Mouse (Mus musculus) embryonic facial prominence, embryonic 14.5 days (tissue): ENCODE results near the gene Eif4h. TPM values are rescaled to one million over a fixed set of nuclear protein-coding genes. Genes with fewer than 3 reads are reported as not detected.

Experiments
- ATAC-seq: fragments of 200-750 bp; cut with Nextera tagmentation; 2 replicates; pipeline ENCODE4 v1.8.0; 2017; ENCODE audit warnings: low read depth, moderate number of reproducible peaks, moderate TSS enrichment
- DNase-seq: peaks from one replicate; pipeline ENCODE4 v3.0.0-alpha.2; 2015; ENCODE audit warnings: low spot score
- H3K27ac ChIP-seq: fragments of 300-500 bp; sonication (generic); replicated peaks from 2 replicates; pipeline ENCODE4 v1.5.1; 2014; ENCODE audit warnings: low read depth, mild to moderate bottlenecking, low read length, moderate library complexity
- H3K27me3 ChIP-seq: fragments of 300-500 bp; sonication (generic); replicated peaks from 2 replicates; pipeline ENCODE4 v1.6.1; 2014; ENCODE audit warnings: low read length; ENCODE audit not compliant: control insufficient read depth, insufficient read depth
- H3K36me3 ChIP-seq: fragments of 300-500 bp; sonication (generic); 2 replicates; pipeline ENCODE4 v1.6.1; 2014; ENCODE audit warnings: low read length, mixed read lengths; ENCODE audit not compliant: control insufficient read depth, insufficient read depth
- H3K4me1 ChIP-seq: fragments of 300-500 bp; sonication (generic); 2 replicates; pipeline ENCODE4 v1.6.1; 2014; ENCODE audit warnings: antibody characterized with exemption, low read length; ENCODE audit not compliant: control insufficient read depth, insufficient read depth
- H3K4me2 ChIP-seq: fragments of 300-500 bp; sonication (generic); 2 replicates; pipeline ENCODE4 v1.6.1; 2014; ENCODE audit warnings: low read depth, mild to moderate bottlenecking, low read length, moderate library complexity, mixed read lengths
- H3K4me3 ChIP-seq: fragments of 300-500 bp; sonication (generic); 2 replicates; pipeline ENCODE4 v1.5.1; 2014; ENCODE audit warnings: low read depth, mild to moderate bottlenecking, low read length
- H3K9ac ChIP-seq: fragments of 300-500 bp; sonication (generic); 2 replicates; pipeline ENCODE4 v1.6.1; 2014; ENCODE audit warnings: low read depth, mild to moderate bottlenecking, low read length, moderate library complexity, mixed read lengths
- H3K9me3 ChIP-seq: fragments of 300-500 bp; sonication (generic); 2 replicates; pipeline ENCODE4 v1.6.1; 2016; ENCODE audit warnings: low read length; ENCODE audit not compliant: control insufficient read depth
- WGBS: fragments of 180-500 bp; shearing (Covaris S2); extraction: QIAGEN DNeasy Blood & Tissue Kit; methylation state at CpG from one replicate; pipeline ENCODE4 v1.1.7; 2014; 5-methylcytosine and 5-hydroxymethylcytosine counted together
- polyA plus RNA-seq: library from polyadenylated mRNA; unstranded; fragments of >200 nt; fragmentation: Nextera tagmentation; extraction: Ambion mirVana; gene quantifications from 2 replicates; pipeline ENCODE4 v1.2.1, GENCODE M21; 2014

Gene Eif4h
- polyA plus RNA-seq, 1 experiment from 2014 or later, result 365 TPM

DNA sequence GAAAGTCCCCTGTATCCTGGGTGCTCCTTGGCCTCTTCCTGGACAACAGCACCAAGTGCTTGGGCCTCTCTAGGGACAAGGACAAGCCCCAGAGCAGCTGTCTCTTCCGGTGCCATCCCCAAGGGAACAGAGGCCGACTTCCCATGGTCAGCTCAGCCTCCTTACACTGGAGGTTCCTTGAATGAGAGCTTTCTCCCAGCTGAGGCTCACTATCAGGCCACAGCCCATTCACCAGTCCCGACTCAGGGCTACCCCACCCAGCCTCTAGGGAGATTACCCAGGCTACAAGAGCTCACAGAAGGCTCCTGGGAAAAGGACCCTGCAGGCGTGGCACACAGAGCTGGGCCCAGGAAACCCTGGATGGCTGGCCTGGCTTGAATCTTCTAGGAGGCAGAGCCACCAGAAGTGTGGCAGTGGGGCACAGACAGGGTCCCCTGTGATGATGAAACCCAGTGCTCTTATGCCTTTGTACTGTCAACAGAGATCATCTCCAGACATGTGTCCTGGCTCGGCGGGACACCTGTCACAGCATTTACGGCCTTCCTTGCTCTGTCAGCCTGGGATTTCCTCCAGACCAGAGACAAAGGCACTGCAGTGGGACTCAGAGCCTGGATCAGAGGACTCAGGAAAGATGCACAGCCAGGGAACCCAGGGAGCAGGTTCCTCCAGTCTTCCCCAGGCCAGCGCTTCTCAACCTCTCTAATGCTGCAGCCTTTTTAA lies 39.7 kb upstream of the Eif4h start:
- no peak overlapping the region for H3K4me2 ChIP-seq
- ATAC-seq, result no peak
- no peaks in the 10 kb centered on the region for H3K27me3 ChIP-seq
- peaks cover 11% of the 10 kb centered on the region for H3K4me1 ChIP-seq
- peak; percentile 26 for DNase-seq
- no peak overlapping the region for H3K4me3 ChIP-seq
- H3K9ac ChIP-seq, result no peak overlapping the region
- WGBS, result 58% methylated on average over 8 of the region's 8 CpGs
- H3K36me3 ChIP-seq, result peaks cover 17% of the 10 kb centered on the region; the same call in 1 of the 2 replicates
- H3K9me3 ChIP-seq, result no peaks in the 10 kb centered on the region
- no peak overlapping the region for H3K27ac ChIP-seq

DNA sequence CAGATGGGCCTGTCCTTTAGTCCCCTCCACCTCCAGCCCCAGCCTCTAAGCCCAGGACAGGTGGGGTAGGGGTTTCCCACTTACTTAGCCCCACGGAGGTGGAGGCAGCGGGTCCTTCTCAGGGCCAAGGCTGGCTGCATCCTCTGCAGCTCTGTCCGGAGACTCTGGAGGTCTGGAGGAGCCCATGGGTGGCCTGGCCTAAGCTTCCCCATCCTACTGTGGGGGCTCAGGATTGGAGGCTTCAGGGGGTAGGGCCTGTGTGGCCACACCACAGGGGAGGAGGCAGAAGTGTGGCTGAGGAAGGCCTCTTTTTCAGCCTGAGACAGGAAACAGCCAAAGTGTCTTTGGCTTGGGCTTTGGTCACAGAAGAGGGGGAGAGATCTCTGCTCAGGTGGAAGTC lies 38.7 kb upstream of the Eif4h start:
- Histone ChIP-seq H3K9me3 (no peaks in the 10 kb centered on the region), H3K4me3 (no peak overlapping the region), H3K36me3 (peaks cover 12% of the 10 kb centered on the region), H3K27ac (no peak overlapping the region), H3K4me2 (no peak overlapping the region), H3K27me3 (no peaks in the 10 kb centered on the region), H3K4me1 (peaks cover 11% of the 10 kb centered on the region), H3K9ac (no peak overlapping the region)
- 92% methylated on average over 3 of the region's 3 CpGs for WGBS
- ATAC-seq, result no peak
- DNase-seq, result no peak

DNA sequence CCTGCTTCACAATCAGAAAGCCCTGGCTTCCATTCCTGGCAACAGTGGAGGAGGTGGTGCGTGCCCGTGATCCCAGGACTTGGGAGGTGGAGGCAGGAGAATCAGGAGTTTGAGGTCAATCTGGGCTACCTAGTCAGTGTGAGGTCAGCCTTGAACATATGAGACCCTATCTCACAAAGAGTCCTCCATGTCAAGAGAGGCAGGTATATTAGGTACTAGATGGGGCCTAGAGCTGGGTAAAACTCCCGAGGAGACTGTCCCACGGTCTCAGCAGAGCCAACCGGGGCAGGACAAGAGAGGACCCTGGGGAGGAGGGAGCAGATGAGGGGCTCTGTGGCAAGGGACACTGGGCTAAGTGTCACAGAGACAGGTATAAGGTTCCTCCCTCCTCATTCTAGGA lies 38.2 kb upstream of the Eif4h start:
- ATAC-seq, result no peak
- peaks cover 12% of the 10 kb centered on the region for H3K36me3 ChIP-seq
- 70% methylated on average over 5 of the region's 5 CpGs for WGBS
- peaks cover 11% of the 10 kb centered on the region for H3K4me1 ChIP-seq
- H3K9ac ChIP-seq, result 0 out of 2 replicates have a peak overlapping the region, but pooled peaks have one; percentile 15
- no peaks in the 10 kb centered on the region for H3K9me3 ChIP-seq
- H3K4me3 ChIP-seq, result no peak overlapping the region
- H3K27ac ChIP-seq, result no peak overlapping the region
- H3K27me3 ChIP-seq, result no peaks in the 10 kb centered on the region
- no peak for DNase-seq
- no peak overlapping the region for H3K4me2 ChIP-seq

- Histone ChIP-seq H3K27ac (peak overlapping the region; percentile 72), H3K9ac (peak overlapping the region; percentile 62), H3K36me3 (peaks cover 17% of the 10 kb centered on the region), H3K9me3 (no peaks in the 10 kb centered on the region), H3K4me1 (peaks cover 11% of the 10 kb centered on the region), H3K4me3 (peak overlapping the region; percentile 30), H3K4me2 (peak overlapping the region; percentile 53), H3K27me3 (no peaks in the 10 kb centered on the region)
- ATAC-seq (peak; percentile 88), DNase-seq (peak; percentile 96)
- WGBS, result 7% methylated on average over 10 of the region's 14 CpGs
Observed at GRCm38 (mm10) chr5:134675956-134676759, 36.9 kb upstream of the Eif4h start.

- Histone ChIP-seq H3K4me1 (peaks cover 11% of the 10 kb centered on the region), H3K4me3 (no peak overlapping the region), H3K9ac (no peak overlapping the region), H3K9me3 (no peaks in the 10 kb centered on the region), H3K36me3 (peaks cover 23% of the 10 kb centered on the region), H3K4me2 (no peak overlapping the region), H3K27me3 (no peaks in the 10 kb centered on the region), H3K27ac (no peak overlapping the region)
- 81% methylated on average over 5 of the region's 5 CpGs for WGBS
- ATAC-seq (no peak), DNase-seq (no peak)
Observed at GRCm38 (mm10) chr5:134674977-134675376, 35.7 kb upstream of the Eif4h start.

DNA sequence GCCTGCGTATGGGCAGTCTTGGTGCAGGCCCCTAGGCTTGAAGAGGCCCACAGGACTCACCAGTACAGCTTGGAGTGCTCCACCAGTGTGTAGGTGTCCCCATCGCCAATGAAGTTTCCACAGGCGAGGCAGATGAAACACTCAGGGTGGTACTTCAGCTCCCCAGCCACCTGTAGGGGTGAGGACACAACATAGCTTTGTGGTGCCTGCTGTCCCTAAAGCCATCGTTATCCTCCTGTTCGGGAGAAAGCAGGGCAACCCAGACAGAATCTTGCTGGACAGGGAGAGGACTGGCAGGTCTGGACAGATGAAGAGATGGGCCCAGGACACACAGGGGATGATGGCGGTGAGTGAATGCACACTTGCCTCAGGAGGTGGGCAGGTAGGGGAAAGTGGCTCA lies 33.3 kb upstream of the Eif4h start:
- WGBS, result 92% methylated on average over 6 of the region's 6 CpGs
- ATAC-seq, result no peak
- no peaks in the 10 kb centered on the region for H3K9me3 ChIP-seq

GRCm38 (mm10) chr5:134672198-134672516 lies 32.9 kb upstream of the Eif4h start:
- Histone ChIP-seq H3K4me1 (peaks cover 11% of the 10 kb centered on the region), H3K9ac (no peak overlapping the region), H3K4me3 (no peak overlapping the region), H3K4me2 (no peak overlapping the region), H3K27me3 (no peaks in the 10 kb centered on the region), H3K27ac (no peak overlapping the region), H3K36me3 (peaks cover 48% of the 10 kb centered on the region), H3K9me3 (no peaks in the 10 kb centered on the region)
- 76% methylated on average over 1 of the region's 1 CpGs for WGBS
- ATAC-seq (no peak), DNase-seq (no peak)

More for the DNA sequence above, 33.3 kb upstream of the Eif4h start:
- Histone ChIP-seq H3K4me1 (peaks cover 11% of the 10 kb centered on the region), H3K27ac (no peak overlapping the region), H3K9ac (no peak overlapping the region), H3K4me2 (no peak overlapping the region), H3K36me3 (peaks cover 43% of the 10 kb centered on the region), H3K4me3 (no peak overlapping the region), H3K27me3 (no peaks in the 10 kb centered on the region)
- no peak for DNase-seq

DNA sequence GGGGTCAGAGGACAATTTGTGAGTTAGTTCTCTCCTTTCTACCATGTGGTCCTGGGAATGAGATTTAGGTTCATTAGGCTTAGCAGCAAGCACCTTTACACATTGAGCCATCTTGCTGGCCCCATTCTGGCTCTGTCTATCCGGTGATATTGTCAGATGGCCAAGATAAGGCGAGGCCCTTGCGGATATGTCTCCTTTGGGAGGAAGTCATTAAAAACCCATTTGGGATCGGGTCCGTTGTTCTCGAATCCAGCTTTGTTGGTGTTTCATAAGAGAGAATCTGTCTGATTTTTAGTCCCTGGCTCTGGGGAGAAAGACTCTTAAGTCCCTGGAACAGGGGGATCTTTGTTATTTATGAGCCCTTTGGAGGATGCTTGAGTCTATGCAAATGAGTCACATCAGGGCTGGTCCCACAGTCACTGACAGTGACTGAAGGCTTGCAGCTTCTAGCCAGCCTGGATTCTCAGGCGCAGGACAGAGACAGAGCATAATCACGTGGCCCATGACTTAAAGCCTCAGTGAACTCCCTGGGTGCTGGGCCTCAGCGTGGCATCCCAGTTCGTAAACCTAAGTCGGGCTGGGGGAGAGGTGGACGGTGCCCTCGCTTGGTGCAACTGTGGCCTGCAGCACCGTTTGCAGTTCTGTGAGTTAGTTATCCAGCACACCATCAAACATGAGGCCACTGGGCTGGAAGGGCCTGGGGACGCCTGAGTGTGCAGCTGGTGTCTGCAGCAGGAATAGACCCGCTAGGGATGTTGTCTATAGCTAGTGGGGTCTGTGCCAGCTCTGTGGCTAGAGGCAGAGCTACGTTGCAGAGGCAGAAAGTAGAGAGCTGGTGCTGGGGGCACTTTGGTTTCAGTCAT lies 32.3 kb upstream of the Eif4h start:
- Histone ChIP-seq H3K9ac (no peak overlapping the region), H3K4me2 (no peak overlapping the region), H3K36me3 (peaks cover 50% of the 10 kb centered on the region), H3K4me1 (peaks cover 6% of the 10 kb centered on the region), H3K9me3 (no peaks in the 10 kb centered on the region), H3K4me3 (no peak overlapping the region), H3K27ac (no peak overlapping the region), H3K27me3 (no peaks in the 10 kb centered on the region)
- WGBS, result 68% methylated on average over 15 of the region's 17 CpGs
- ATAC-seq (no peak), DNase-seq (no peak)
